Comparison of ENCODE assay signal across 19 mouse cellular contexts in genomic region chr7:75190192-75190591, GRCm38 (mm10).
DNase-seq lines count a peak whose midpoint lies in the region; ATAC-seq lines count a peak whose summit lies in the region.
"Had no signal": no experiment of that assay in that cellular context is flagged by ENCODE, and none has a peak within 500 bp of the region (broad histone marks: within the 10 kb centered on the region; RNA-seq: fewer than 3 reads in every experiment).

No protein-coding gene starts in this region.

- DNase-seq in adrenal gland, adult (ENCODE audit: inconsistent age in 2 of 2, low spot score in 1 of 2): peak; percentile 27 to 73
- DNase-seq in adrenal gland, postnatal 4 days (ENCODE audit: low spot score in 2 of 2): no peak
- peak; percentile 1 for DNase-seq in 416B (ENCODE audit: low read depth)
- peak; percentile 39 to 41 for DNase-seq in adrenal gland, postnatal 36 days
- no peak for DNase-seq in gastrocnemius, postnatal 4 days (ENCODE audit: low spot score in 2 of 2)
- no peak for DNase-seq in heart, postnatal 25 days (ENCODE audit: low spot score)
- DNase-seq: cerebellum, adult 9-10 months; heart, adult 11 months; heart, postnatal 10 days; kidney, adult 18-20 months; liver, embryonic 13.5 days; lung, adult 2 months; lung, postnatal 14 days; midbrain, embryonic 14.5 days; right cerebral cortex, postnatal 4 days; thymus, postnatal 36 days had no signal

- peak; percentile 81 for ATAC-seq in megakaryocyte, adult 5-6 weeks (ENCODE audit: poor library complexity, severe bottlenecking)
- ATAC-seq: forebrain, embryonic 15.5 days; inflammation-experienced regulatory T-cells, adult 6 months had no signal

- intact Hi-C loops in heart, postnatal 25 days (cut with DNase I): no loop called here

Comparison
In these comparisons a context has a peak if more than half of its experiments do, and no peak if none do; other contexts are left out.
1. DNase-seq: peak in adrenal gland, adult (2 of 2), 416B (single experiment) and adrenal gland, postnatal 36 days (2 of 2); none in adrenal gland, postnatal 4 days (0 of 2), gastrocnemius, postnatal 4 days (0 of 2) and heart, postnatal 25 days (single experiment).